Mouse (Mus musculus) left cerebral cortex, adult 8-10 months (tissue): ENCODE measurements at regions not wholly inside any gene's neighbourhood (a gene's known extent, or its start where the extent isn't known, plus 50 kb on each side); places are given as distances from the start of the nearest gene placed in this dataset.
A peak's percentile ranks its signal among the peaks of the same experiment; 100 is the strongest.
"Not testable (repeated sequence)": the region's sequence is repeated elsewhere in the genome, so short reads cannot be mapped to it uniquely, and the experiment has no call there.

ENCODE experiments used
- DNase-seq, 2 experiments: peaks; one replicate each; pipeline ENCODE4 v3.0.0; 2022; ENCODE audit warnings: low spot score in 2 of 2

GRCm38 (mm10) chr14:53803698-53804620 is 449.9 kb downstream of the Dad1 start:
- DNase-seq = peak; percentile 10

GRCm38 (mm10) chr14:53802547-53802946 is 451.4 kb downstream of the Dad1 start:
- DNase-seq = no peak

GRCm38 (mm10) chr14:53800508-53801136 is 453.3 kb downstream of the Dad1 start:
- no peak for DNase-seq

- not testable (repeated sequence) for DNase-seq
These were observed 458.7 kb downstream of the Dad1 start for GRCm38 (mm10) chr14:53795160-53795559.

- DNase-seq = no peak
These were observed 459.4 kb downstream of the Dad1 start for GRCm38 (mm10) chr14:53794527-53794926.

- DNase-seq = not testable (repeated sequence)
These were observed 461.5 kb downstream of the Dad1 start for GRCm38 (mm10) chr14:53792432-53792831.

- not testable (repeated sequence) for DNase-seq
These were observed 468.4 kb downstream of the Dad1 start for GRCm38 (mm10) chr14:53785547-53785946.

GRCm38 (mm10) chr14:53777375-53777774 is 476.5 kb downstream of the Dad1 start:
- no peak for DNase-seq

GRCm38 (mm10) chr14:53776717-53777116 is 477.2 kb downstream of the Dad1 start:
- DNase-seq = peak in 1 of 2 experiments; percentile 21

GRCm38 (mm10) chr14:53766501-53766900 is 487.4 kb downstream of the Dad1 start:
- DNase-seq = not testable (repeated sequence)

GRCm38 (mm10) chr14:53765918-53766317 is 488.0 kb downstream of the Dad1 start:
- not testable (repeated sequence) for DNase-seq

- not testable (repeated sequence) for DNase-seq
These were observed 493.3 kb downstream of the Dad1 start for GRCm38 (mm10) chr14:53760578-53760977.

- DNase-seq = not testable (repeated sequence)
These were observed 496.1 kb downstream of the Dad1 start for GRCm38 (mm10) chr14:53757782-53758181.

GRCm38 (mm10) chr14:53757095-53757494 is 496.8 kb downstream of the Dad1 start:
- not testable (repeated sequence) for DNase-seq

GRCm38 (mm10) chr14:53750703-53751441 is 503.0 kb downstream of the Dad1 start:
- no peak for DNase-seq

GRCm38 (mm10) chr14:53743552-53743951 is 510.4 kb downstream of the Dad1 start:
- not testable (repeated sequence) for DNase-seq

GRCm38 (mm10) chr14:53742864-53743263 is 511.0 kb downstream of the Dad1 start:
- DNase-seq = not testable (repeated sequence)

GRCm38 (mm10) chr14:53741246-53741645 is 512.7 kb downstream of the Dad1 start:
- DNase-seq = peak in 1 of 2 experiments; percentile 5

GRCm38 (mm10) chr14:53737962-53738361 is 515.9 kb downstream of the Dad1 start:
- DNase-seq = not testable (repeated sequence)

GRCm38 (mm10) chr14:53736274-53736673 is 517.6 kb downstream of the Dad1 start:
- DNase-seq = peak in 1 of 2 experiments; percentile 5

GRCm38 (mm10) chr14:53731600-53731999 is 522.3 kb downstream of the Dad1 start:
- DNase-seq = not testable (repeated sequence)

GRCm38 (mm10) chr14:53729877-53730276 is 524.0 kb downstream of the Dad1 start:
- not testable (repeated sequence) for DNase-seq
